Mouse (Mus musculus) thymus, adult 2 months (tissue): Measurements from ENCODE around the gene Pml. TPM values are rescaled to one million over a fixed set of nuclear protein-coding genes. Genes with fewer than 3 reads are reported as not detected.
A peak's percentile ranks its signal among the peaks of the same experiment; 100 is the strongest.

Experiments used
- DNase-seq: peaks from one replicate; pipeline ENCODE4 v3.0.0; 2021
- H3K27ac ChIP-seq: fragments of 200-500 bp; 2 replicates; pipeline ENCODE4 v1.5.1; 2012; ENCODE audit warnings: low read length, control low read depth; ENCODE audit not compliant: control insufficient read depth, insufficient read depth
- H3K27me3 ChIP-seq: fragments of 200-500 bp; 2 replicates; pipeline ENCODE4 v1.6.1; 2012; ENCODE audit warnings: mild to moderate bottlenecking, low read length, moderate library complexity, mixed read lengths; ENCODE audit not compliant: control insufficient read depth, insufficient read depth
- H3K36me3 ChIP-seq: fragments of 200-500 bp; 2 replicates; pipeline ENCODE4 v1.6.1; 2012; ENCODE audit warnings: mild to moderate bottlenecking, low read length, moderate library complexity; ENCODE audit not compliant: control insufficient read depth, insufficient read depth
- H3K4me1 ChIP-seq: fragments of 200-500 bp; replicated peaks from 2 replicates; pipeline ENCODE4 v1.6.1; 2012; ENCODE audit warnings: low read length; ENCODE audit not compliant: control insufficient read depth, insufficient read depth
- H3K4me3 ChIP-seq: fragments of 200-500 bp; 2 replicates; pipeline ENCODE4 v1.5.1; 2012; ENCODE audit warnings: mild to moderate bottlenecking, low read length, control low read depth, moderate library complexity; ENCODE audit not compliant: control insufficient read depth, insufficient read depth
- CTCF ChIP-seq: fragments of 200-500 bp; IDR thresholded peaks from 2 replicates; pipeline ENCODE4 v1.5.1; 2012; ENCODE audit warnings: mild to moderate bottlenecking, control low read depth, low read length, moderate library complexity, borderline replicate concordance; ENCODE audit not compliant: control insufficient read depth, poor library complexity, insufficient read depth; ENCODE audit errors: extremely low read depth
- POLR2A ChIP-seq: fragments of 200-500 bp; IDR thresholded peaks from 2 replicates; pipeline ENCODE4 v1.6.1; 2012; ENCODE audit warnings: mild to moderate bottlenecking, low read length, control low read depth, moderate library complexity; ENCODE audit not compliant: control insufficient read depth, poor library complexity, insufficient read depth; ENCODE audit errors: extremely low read depth
- WGBS: fragments of 180-500 bp; shearing (Covaris S2); methylation state at CpG from one replicate; pipeline ENCODE4 v1.1.7; 2018; 5-methylcytosine and 5-hydroxymethylcytosine counted together
- polyA plus RNA-seq: library from polyadenylated mRNA; depleted of rRNA; stranded (reverse); fragments of >200 nt; gene quantifications from 2 replicates; pipeline ENCODE4 v1.2.3, GENCODE M21; 2012; rRNA removed

Pml gene
- 74.1 and 83.0 TPM in 2 replicates for polyA plus RNA-seq

GRCm38 (mm10) chr9:58249592-58250192, at the start of gene Pml:
TSS of gene Pml (minus strand) at chr9:58249786.
- DNase-seq, result peak; percentile 71
- no peaks in the 10 kb centered on the region for H3K27me3 ChIP-seq
- peak within 1 kb of the TSS; percentile 94 for H3K27ac ChIP-seq
- H3K4me1 ChIP-seq, result peaks cover 26% of the 10 kb centered on the region
- peak; percentile 46; the same call in 1 of the 2 replicates for TF ChIP-seq POLR2A
- no peak for TF ChIP-seq CTCF
- H3K4me3 ChIP-seq, result peak within 1 kb of the TSS; percentile 96
- H3K36me3 ChIP-seq, result no peaks in the 10 kb centered on the region
- WGBS, result under 1% methylated on average over 16 of the region's 16 CpGs

GRCm38 (mm10) chr9:58297961-58298477, 48.4 kb upstream of the Pml start:
- no peaks in the 10 kb centered on the region for H3K4me1 ChIP-seq
- no peaks in the 10 kb centered on the region for H3K27me3 ChIP-seq
- WGBS, result 81% methylated on average over 4 of the region's 4 CpGs
- H3K4me3 ChIP-seq, result no peak overlapping the region
- no peaks in the 10 kb centered on the region for H3K36me3 ChIP-seq
- DNase-seq, result no peak
- TF ChIP-seq POLR2A (no peak), CTCF (no peak)
- no peak overlapping the region for H3K27ac ChIP-seq

- no peak overlapping the region for H3K4me3 ChIP-seq
- no peak for DNase-seq
- no peaks in the 10 kb centered on the region for H3K27me3 ChIP-seq
- no peak for TF ChIP-seq POLR2A
- TF ChIP-seq CTCF, result no peak
- H3K36me3 ChIP-seq, result no peaks in the 10 kb centered on the region
- H3K27ac ChIP-seq, result no peak overlapping the region
- H3K4me1 ChIP-seq, result no peaks in the 10 kb centered on the region
- 95% methylated on average over 6 of the region's 6 CpGs for WGBS
Observed at GRCm38 (mm10) chr9:58297065-58297464, 47.5 kb upstream of the Pml start.

GRCm38 (mm10) chr9:58295766-58296361, 46.3 kb upstream of the Pml start:
- TF ChIP-seq CTCF (no peak), POLR2A (no peak)
- no peak for DNase-seq
- Histone ChIP-seq H3K27me3 (no peaks in the 10 kb centered on the region), H3K4me1 (no peaks in the 10 kb centered on the region), H3K27ac (no peak overlapping the region), H3K36me3 (no peaks in the 10 kb centered on the region), H3K4me3 (no peak overlapping the region)
- WGBS, result 85% methylated on average over 9 of the region's 9 CpGs

- 91% methylated on average over 3 of the region's 3 CpGs for WGBS
- Histone ChIP-seq H3K4me3 (no peak overlapping the region), H3K4me1 (no peaks in the 10 kb centered on the region), H3K27me3 (no peaks in the 10 kb centered on the region), H3K27ac (no peak overlapping the region), H3K36me3 (no peaks in the 10 kb centered on the region)
- TF ChIP-seq CTCF (no peak), POLR2A (no peak)
- DNase-seq, result no peak
Observed at GRCm38 (mm10) chr9:58295345-58295744, 45.8 kb upstream of the Pml start.

GRCm38 (mm10) chr9:58294527-58294926, 44.9 kb upstream of the Pml start:
- Histone ChIP-seq H3K27ac (no peak overlapping the region), H3K4me3 (no peak overlapping the region), H3K36me3 (no peaks in the 10 kb centered on the region), H3K27me3 (no peaks in the 10 kb centered on the region), H3K4me1 (no peaks in the 10 kb centered on the region)
- no peak for DNase-seq
- no peak for TF ChIP-seq CTCF
- TF ChIP-seq POLR2A, result no peak
- WGBS, result 89% methylated on average over 7 of the region's 7 CpGs
